Mouse (Mus musculus): ENCODE measurements at regions not wholly inside any gene's neighbourhood (a gene's known extent, or its start where the extent isn't known, plus 50 kb on each side); places are given as distances from the start of the nearest gene placed in this dataset.

DNA sequence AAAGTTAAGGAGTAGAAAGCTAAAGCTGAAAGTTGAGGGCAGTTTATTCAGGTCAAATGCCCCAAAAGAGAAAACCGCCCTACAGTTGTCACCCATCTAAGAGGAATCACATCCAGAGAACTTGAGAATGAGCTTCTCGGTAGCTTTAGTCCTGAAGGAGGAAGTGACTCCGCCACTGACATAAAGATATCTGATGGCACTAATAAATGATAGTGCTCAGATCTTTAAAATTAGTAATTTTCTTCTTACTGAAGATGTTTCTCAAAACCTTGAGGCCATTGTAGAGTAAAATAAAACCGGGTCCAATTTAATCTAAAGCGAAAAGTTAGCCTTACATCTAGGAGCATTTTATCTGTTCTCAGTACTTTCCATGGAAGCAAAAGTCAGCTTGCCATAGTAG lies 851.4 kb upstream of the Zeb2 start:
- no peak for TF ChIP-seq CTCF (IDR thresholded peaks at IDR 0.05; ENCODE audit: borderline replicate concordance, insufficient read depth, low read depth, low read length)
- TF ChIP-seq POLR2A (IDR thresholded peaks at IDR 0.05; ENCODE audit: borderline replicate concordance, insufficient read depth, low read length) = no peak
